Mouse (Mus musculus) spleen, postnatal 10 days (tissue): ENCODE measurements at regions not wholly inside any gene's neighbourhood (a gene's known extent, or its start where the extent isn't known, plus 50 kb on each side); places are given as distances from the start of the nearest gene placed in this dataset.

Experiments used
- DNase-seq, 2 experiments: peaks; one replicate each; pipeline ENCODE4 v3.0.0; 2021 to 2022; ENCODE audit warnings: low spot score in 2 of 2

DNA sequence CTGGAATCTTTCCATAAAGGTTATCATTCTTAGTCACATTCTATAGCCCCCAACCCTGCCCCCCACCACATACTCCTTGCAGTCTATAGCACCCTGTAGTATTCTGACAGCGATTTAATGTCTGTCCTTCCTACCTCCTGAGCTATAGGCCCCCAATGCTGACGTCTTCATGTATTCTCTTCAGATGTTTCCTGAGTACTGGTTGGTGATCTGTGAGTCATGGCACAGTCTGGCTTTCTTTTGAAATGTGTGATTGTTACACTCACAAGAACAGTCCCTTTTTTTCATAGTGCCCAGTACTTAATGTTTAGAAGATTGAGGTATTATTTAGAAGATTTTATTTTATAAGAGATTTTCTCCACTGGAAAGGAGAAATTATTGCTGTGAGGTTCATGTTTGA, 634.6 kb upstream of the Zeb2 start:
- no peak for DNase-seq

DNA sequence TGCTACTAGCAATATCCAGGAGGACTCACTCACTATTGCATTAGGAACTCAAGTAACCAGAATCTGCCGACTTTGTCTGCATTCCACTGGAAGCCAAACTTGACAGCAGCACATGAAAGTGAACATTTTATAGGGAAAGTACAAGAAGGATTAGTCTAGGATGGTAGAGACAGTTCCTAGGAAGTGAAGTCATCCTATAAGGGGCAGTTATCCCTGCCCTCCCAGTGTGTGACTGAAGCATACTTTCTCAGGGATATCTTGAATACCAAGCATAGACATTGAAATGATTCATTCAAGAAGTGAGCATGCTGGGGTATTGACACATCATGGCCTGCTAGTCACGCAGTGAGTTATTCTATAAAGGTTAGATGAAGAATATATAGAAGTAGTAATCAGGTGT, 632.2 kb upstream of the Zeb2 start:
- DNase-seq: no peak

DNA sequence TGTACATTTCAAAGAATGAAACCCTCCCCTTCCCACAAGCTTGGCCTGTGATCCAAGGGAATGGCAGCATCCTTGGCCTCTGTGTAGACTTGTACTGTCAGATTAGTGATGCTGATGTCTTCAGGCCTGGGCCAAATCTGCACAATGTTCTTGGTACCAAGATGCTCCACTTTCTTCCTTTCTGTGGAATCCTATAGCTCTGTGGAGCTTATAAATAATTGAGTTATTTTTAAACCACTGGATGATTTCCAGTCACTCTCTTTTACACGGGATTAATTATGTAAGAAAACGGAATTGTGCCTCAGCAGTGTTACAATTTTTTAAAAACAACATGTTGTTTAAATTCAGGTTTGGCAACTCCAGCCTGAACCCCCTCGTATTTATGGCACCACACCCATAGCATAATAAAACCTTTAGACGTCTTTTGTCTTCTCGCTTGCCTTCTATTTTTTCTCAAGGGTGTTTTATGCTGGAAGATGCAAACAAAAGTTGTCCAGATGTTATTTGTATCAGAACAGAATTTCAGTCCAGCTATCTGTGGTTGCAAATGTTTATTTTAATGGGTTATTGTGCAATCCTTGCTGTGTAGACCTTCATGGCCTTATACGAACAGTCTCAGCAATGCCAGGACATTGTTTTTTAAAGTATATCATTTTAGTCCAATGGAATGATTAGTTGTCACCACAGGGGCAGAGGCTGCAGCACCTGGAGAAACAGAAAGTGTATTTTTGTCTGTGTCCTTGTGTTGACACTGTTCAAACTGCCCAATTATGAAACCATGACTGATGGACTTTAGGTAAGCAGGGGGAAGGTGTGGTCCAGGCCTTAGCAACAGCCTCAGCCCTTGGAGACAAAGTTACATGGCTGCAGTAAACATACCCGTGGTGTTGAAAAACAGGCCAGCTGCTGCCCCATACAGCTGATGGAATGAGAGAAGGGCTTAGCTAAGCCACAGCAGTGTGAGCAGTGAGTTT, 630.4 kb upstream of the Zeb2 start:
- no peak for DNase-seq

- DNase-seq: no peak
These were observed 629.4 kb upstream of the Zeb2 start for GRCm38 (mm10) chr2:45746606-45747005.

- no peak for DNase-seq
These were observed 619.1 kb upstream of the Zeb2 start for GRCm38 (mm10) chr2:45736278-45736677.

- no peak for DNase-seq
These were observed 596.8 kb upstream of the Zeb2 start for GRCm38 (mm10) chr2:45713997-45714396.

DNA sequence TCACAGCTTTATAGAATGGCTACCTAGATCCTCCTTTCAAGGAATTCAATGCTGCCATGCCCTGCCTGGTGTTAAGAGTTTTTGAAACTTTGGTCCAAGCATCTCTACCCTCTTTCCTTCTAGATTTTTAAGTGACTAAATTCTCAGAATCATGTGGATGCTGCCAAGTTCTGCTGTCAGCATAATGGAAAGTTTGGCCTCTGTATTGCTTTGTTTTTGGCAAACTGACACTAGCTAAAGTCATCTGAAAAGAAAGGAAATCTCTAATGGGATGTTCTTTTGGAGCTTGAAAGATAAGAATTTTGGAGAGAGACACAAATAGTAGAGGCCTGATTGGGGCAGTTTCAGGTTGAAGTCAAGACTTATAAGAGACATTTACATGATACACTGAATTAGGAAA, 589.8 kb upstream of the Zeb2 start:
- DNase-seq: no peak

DNA sequence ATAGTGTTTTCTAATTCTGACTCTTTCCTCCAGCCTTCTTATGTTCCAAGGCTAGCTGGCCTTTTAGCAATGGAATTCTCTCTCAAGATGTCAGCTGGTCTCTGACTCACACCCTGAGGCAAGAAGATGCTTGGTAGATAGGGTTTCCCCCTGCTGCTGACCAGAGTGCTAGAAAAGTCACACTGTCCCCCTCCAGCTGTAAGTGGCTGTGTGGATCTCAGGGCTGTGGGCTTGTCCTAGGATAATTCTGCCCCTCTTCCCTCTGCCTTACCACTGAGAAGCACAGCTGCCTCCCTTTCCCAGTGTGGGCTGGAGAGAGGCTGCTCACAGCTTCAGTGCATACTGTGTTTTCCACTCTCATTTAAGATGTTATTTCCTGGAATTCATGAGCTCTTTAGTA, 585.3 kb upstream of the Zeb2 start:
- no peak for DNase-seq

DNA sequence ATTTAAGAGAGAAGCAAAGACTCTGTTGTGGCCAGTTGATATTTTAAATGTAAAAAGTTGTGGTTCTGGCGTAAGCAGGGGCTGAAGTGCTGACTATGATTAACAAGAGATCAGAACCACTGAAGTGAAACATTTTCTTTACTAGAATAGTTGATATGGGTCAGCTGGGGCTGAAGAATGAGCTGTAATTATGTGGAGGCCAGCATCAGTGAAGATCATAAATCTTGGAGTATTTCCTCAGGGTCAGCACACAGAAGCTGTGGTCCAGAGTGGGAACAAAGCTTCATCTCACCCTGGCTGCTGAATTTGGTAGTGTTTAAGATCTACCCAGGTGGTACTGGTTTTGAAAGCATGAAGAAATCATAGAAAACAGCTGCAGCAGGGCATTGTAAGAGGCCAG, 583.4 kb upstream of the Zeb2 start:
- DNase-seq: no peak

DNA sequence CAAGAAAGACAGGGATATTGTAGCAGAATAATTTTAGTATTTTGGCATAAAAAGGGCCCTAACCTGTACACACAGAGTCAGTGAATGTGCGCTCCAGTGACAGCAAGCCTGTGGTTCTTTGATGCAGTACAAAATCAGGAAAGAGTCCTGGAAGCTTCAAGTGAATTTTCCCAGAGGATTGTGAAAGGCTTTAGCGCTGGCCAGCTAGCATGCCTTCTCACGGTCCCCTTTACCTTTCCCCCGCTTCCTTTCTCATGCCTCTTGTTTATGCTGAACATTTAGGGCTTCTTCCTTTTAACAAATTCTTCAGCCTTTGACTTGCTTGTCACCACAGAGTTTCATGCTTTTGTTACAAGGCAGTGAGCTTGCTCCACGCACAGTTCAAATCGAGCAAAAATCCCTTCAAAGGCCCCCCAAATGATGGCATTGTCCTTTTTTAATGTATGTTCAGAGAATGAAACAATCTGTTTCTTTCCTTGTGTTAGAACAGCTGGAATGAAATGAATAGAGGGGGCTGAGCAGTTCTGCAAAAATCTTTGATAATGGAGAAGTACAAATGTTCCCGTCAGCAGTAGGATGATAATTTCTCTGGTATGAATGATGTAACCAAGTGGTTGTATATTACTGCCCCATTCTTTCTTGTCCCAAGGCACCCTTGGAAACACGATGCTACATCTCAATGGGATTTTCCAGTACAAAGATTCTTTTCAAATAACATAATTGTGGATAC, 576.3 kb upstream of the Zeb2 start:
- DNase-seq: no peak

DNA sequence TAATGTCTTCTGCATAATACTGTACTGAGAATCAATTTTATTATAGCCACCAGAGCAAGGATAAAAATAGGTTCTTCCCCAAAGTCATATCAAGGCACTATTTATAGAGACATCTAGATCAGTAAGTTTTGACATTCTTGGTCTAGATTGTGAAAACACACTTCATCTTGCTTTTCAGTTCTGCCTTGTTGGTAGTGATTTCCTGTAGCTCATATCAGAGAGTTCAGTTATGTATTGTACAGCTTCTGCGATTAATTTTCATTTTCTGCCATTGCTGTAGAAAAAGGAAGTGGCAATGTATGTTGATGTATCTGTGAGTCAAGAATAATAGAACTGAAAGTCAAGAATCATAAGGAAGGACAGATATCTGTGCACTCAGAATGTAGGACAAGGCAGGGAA, 575.6 kb upstream of the Zeb2 start:
- no peak for DNase-seq

- no peak for DNase-seq
These were observed 571.8 kb upstream of the Zeb2 start for GRCm38 (mm10) chr2:45688996-45689395.

GRCm38 (mm10) chr2:45681251-45681650, 564.1 kb upstream of the Zeb2 start:
- DNase-seq: no peak

GRCm38 (mm10) chr2:45679101-45679895, 562.1 kb upstream of the Zeb2 start:
- no peak for DNase-seq

- no peak for DNase-seq
These were observed 561.5 kb upstream of the Zeb2 start for GRCm38 (mm10) chr2:45678685-45679084.

GRCm38 (mm10) chr2:45675776-45676175, 558.6 kb upstream of the Zeb2 start:
- no peak for DNase-seq

DNA sequence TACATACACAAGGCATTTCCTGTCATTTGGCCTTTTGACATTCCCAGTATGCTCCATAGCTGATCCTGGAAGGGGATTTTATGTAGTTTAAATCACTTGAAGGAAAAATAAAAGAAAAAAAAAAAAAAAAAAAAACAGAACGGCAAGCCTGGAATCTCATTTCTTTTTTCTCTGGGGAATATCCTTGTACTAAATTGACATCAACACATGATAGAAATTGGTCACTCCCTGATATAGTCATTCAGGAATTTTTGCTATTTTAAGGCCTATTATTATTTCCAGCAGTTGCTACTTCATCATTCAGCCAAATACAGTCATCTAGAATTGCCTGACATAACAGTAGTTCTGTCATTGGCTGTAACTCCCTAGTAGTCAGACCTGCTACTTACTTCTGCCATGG, 538.8 kb upstream of the Zeb2 start:
- DNase-seq: no peak

- DNase-seq: no peak
These were observed 537.5 kb upstream of the Zeb2 start for GRCm38 (mm10) chr2:45654693-45655092.

GRCm38 (mm10) chr2:45652977-45653376, 535.8 kb upstream of the Zeb2 start:
- DNase-seq: no peak

DNA sequence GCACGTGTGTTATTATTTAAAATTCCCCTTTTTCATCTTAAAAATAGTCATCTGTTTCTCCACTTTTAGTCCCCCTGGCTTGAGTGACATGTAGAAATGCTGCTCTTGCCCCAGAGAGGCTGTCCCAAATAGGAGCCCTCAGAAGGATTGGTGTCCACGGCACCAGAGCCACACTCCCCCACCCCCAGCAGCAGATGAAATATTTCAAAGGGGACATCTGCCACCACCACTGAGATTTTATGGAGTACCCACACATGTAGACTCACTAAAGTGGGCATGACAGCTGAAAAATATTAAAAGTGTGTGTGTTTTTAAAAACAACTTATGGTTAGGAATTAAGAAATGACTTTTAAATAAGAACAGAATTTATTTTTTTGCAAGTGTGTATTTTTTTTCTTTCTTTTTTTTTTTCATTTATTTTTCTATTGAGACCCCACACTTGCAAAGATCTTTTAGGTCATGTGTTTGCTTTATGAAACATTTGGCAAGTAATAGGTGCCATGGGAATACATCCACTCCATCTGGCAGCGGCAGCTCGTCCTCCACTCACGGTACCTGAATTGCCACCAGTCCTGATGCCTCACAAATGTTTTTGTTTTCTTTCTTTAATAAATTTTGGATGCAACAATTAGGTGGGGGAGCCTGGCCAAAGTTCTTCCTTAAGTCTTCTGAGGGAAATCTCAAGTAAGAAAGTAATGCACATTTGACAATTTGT, 533.2 kb upstream of the Zeb2 start:
- no peak for DNase-seq

- DNase-seq: no peak
These were observed 530.7 kb upstream of the Zeb2 start for GRCm38 (mm10) chr2:45647846-45648245.

- DNase-seq: no peak
These were observed 512.9 kb upstream of the Zeb2 start for GRCm38 (mm10) chr2:45630081-45630480.
